Mouse (Mus musculus) midbrain, embryonic 11.5 days (tissue): ENCODE data around the gene Tcf15. TPM values are rescaled to one million over a fixed set of nuclear protein-coding genes. Genes with fewer than 3 reads are reported as not detected.
A peak's percentile ranks its signal among the peaks of the same experiment; 100 is the strongest.

Experiments
- ATAC-seq: fragments of 200-750 bp; cut with Nextera tagmentation; 2 replicates; pipeline ENCODE4 v1.8.0; 2017; ENCODE audit warnings: moderate TSS enrichment, moderate library complexity; ENCODE audit not compliant: low FRiP score
- DNase-seq: peaks from one replicate; pipeline ENCODE4 v3.0.0; 2015; ENCODE audit warnings: low spot score; ENCODE audit errors: missing footprints
- H3K27ac ChIP-seq: fragments of 300-500 bp; sonication (generic); 2 replicates; pipeline ENCODE4 v1.5.1; 2014; ENCODE audit warnings: low read depth, low read length
- H3K27me3 ChIP-seq: fragments of 300-500 bp; sonication (generic); 2 replicates; pipeline ENCODE4 v1.6.1; 2014; ENCODE audit warnings: mild to moderate bottlenecking, low read length, moderate library complexity, mixed read lengths; ENCODE audit not compliant: control insufficient read depth, insufficient read depth
- H3K36me3 ChIP-seq: fragments of 300-500 bp; sonication (generic); 2 replicates; pipeline ENCODE4 v1.6.1; 2014; ENCODE audit warnings: mild to moderate bottlenecking, low read length, moderate library complexity, mixed read lengths; ENCODE audit not compliant: control insufficient read depth, insufficient read depth
- H3K4me1 ChIP-seq: fragments of 300-500 bp; sonication (generic); 2 replicates; pipeline ENCODE4 v1.6.1; 2014; ENCODE audit warnings: low read length; ENCODE audit not compliant: control insufficient read depth, insufficient read depth
- H3K4me2 ChIP-seq: fragments of 300-500 bp; sonication (generic); 2 replicates; pipeline ENCODE4 v1.6.1; 2014; ENCODE audit warnings: mild to moderate bottlenecking, moderate library complexity
- H3K4me3 ChIP-seq: fragments of 300-500 bp; sonication (generic); 2 replicates; pipeline ENCODE4 v1.5.1; 2014; ENCODE audit warnings: low read depth, low read length
- H3K9ac ChIP-seq: fragments of 300-500 bp; sonication (generic); 2 replicates; pipeline ENCODE4 v1.6.1; 2014; ENCODE audit warnings: low read length
- H3K9me3 ChIP-seq: fragments of 300-500 bp; sonication (generic); 2 replicates; pipeline ENCODE4 v1.6.1; 2016; ENCODE audit warnings: low read length; ENCODE audit not compliant: control insufficient read depth
- WGBS: fragments of 180-500 bp; shearing (Covaris S2); extraction: QIAGEN DNeasy Blood & Tissue Kit; methylation state at CpG from one replicate; pipeline ENCODE4 v1.1.7; 2014; 5-methylcytosine and 5-hydroxymethylcytosine counted together
- polyA plus RNA-seq: library from polyadenylated mRNA; unstranded; fragments of >200 nt; fragmentation: Nextera tagmentation; extraction: Ambion mirVana; gene quantifications from 2 replicates; pipeline ENCODE4 v1.2.1, GENCODE M21; 2014

The Tcf15 gene
- polyA plus RNA-seq, 1 experiment from 2014 or later = 3.2 TPM

DNA sequence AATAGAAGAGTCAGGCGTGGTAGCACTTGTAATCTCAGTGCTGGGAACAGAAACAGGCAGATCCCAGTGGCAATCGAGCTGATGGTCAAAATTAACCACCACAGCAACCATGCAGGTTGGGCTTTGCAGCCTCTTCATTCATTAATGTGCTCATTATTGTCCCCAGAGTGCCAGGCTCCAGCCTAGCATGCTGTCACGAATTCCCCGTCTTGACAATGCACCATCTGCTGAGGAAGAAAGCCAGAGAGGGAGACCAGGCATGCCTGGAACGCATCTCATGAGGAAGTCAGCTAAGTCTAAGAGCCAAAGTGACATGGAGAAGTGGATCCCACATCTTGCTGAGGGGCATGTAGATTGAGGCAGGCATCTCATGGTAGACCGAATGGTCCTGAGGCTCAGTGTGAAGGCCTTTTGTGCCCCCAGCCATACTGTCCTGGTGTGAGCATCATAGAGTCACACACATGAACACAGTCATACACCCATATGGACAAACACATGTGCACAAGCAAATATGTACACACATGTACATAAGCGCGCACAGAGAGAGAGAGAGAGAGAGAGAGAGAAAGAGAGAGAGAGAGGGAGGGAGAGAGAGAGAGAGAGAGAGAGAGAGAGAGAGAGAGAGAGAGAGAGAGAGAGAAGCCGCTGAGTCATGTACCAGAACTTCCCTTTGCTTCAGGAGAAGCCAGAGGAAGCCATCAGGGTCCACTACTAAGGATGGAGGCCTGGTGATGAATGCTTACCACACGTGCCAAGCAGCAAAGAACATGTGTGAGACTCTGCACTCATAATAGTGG, 4.0 kb upstream of the Tcf15 start:
- H3K9me3 ChIP-seq = no peaks in the 10 kb centered on the region
- H3K27ac ChIP-seq = no peak overlapping the region
- no peak overlapping the region for H3K4me3 ChIP-seq
- 74% methylated on average over 10 of the region's 10 CpGs for WGBS
- ATAC-seq (no peak), DNase-seq (no peak)
- H3K4me2 ChIP-seq = no peak overlapping the region
- peaks cover 16% of the 10 kb centered on the region for H3K4me1 ChIP-seq
- H3K9ac ChIP-seq = no peak overlapping the region
- peaks cover 41% of the 10 kb centered on the region for H3K27me3 ChIP-seq
- no peaks in the 10 kb centered on the region for H3K36me3 ChIP-seq

DNA sequence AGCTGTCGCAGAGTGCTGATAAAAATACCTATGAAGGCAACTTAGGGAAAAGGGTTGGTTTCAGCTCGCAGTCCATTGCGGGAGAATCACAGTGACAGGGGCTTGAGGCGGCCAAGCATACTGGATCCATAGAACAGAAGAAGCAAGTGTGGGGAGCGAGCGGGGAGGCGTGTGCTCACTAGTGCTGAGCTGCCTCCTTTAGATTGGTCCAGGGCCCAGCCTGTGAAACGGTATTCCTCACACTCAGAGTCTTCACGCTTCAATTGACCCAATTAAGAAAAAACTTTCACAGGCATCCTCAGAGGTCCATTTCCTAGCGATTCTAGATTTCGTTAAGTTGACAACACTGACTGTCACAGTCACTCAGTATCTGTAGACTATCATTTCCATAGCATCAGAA, 2.4 kb upstream of the Tcf15 start:
- Histone ChIP-seq H3K27me3 (peaks cover 52% of the 10 kb centered on the region), H3K9me3 (no peaks in the 10 kb centered on the region), H3K27ac (no peak overlapping the region), H3K4me2 (no peak overlapping the region), H3K4me1 (peaks cover 16% of the 10 kb centered on the region), H3K9ac (no peak overlapping the region), H3K36me3 (no peaks in the 10 kb centered on the region), H3K4me3 (no peak overlapping the region)
- 38% methylated on average over 11 of the region's 11 CpGs for WGBS
- ATAC-seq = no peak
- DNase-seq = no peak

DNA sequence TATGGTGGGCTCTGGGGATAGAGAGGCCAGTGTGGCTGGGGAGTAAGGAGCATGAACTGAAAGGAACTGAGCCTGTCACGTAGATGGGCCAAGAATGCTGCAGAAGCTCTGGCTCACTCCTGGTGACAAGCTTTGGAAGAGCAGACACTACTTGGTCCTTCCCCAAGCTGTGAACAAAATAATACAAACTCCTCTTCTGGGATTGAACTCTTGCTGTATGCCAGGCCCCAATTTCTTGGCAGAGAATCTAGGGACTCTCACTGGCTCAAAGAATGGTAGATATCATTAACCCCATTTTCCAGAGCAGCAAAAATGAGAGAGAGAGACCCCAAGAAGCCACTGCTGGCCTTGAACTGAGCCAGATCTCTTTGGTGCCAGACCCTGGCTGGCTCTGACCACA, 1.9 kb upstream of the Tcf15 start:
- H3K4me2 ChIP-seq = peak overlapping the region; percentile 68
- H3K9ac ChIP-seq = no peak overlapping the region
- no peaks in the 10 kb centered on the region for H3K9me3 ChIP-seq
- 39% methylated on average over 1 of the region's 1 CpGs for WGBS
- peak overlapping the region; percentile 24; the same call in 1 of the 2 replicates for H3K4me3 ChIP-seq
- no peak for DNase-seq
- peaks cover 16% of the 10 kb centered on the region for H3K4me1 ChIP-seq
- no peak for ATAC-seq
- no peak overlapping the region for H3K27ac ChIP-seq
- peaks cover 52% of the 10 kb centered on the region for H3K27me3 ChIP-seq
- no peaks in the 10 kb centered on the region for H3K36me3 ChIP-seq

GRCm38 (mm10) chr2:152142046-152142445, 1.3 kb upstream of the Tcf15 start:
- Histone ChIP-seq H3K27me3 (peaks cover 54% of the 10 kb centered on the region), H3K9me3 (no peaks in the 10 kb centered on the region), H3K4me1 (peaks cover 16% of the 10 kb centered on the region), H3K36me3 (no peaks in the 10 kb centered on the region), H3K27ac (no peak overlapping the region; the same call in 1 of the 2 replicates), H3K4me3 (peak overlapping the region; percentile 24), H3K9ac (0 out of 2 replicates have a peak overlapping the region, but pooled peaks have one; percentile 31), H3K4me2 (peak overlapping the region; percentile 68)
- DNase-seq (peak; percentile 95), ATAC-seq (peak; percentile 76)
- WGBS = 0% methylated on average over 13 of the region's 13 CpGs

- H3K36me3 ChIP-seq = no peaks in the 10 kb centered on the region
- H3K4me2 ChIP-seq = peak overlapping the region; percentile 68; the same call in 1 of the 2 replicates
- DNase-seq (no peak), ATAC-seq (peak; percentile 29; the same call in 1 of the 2 replicates)
- no peak overlapping the region; the same call in 1 of the 2 replicates for H3K4me3 ChIP-seq
- H3K4me1 ChIP-seq = peaks cover 16% of the 10 kb centered on the region
- no peak overlapping the region for H3K9ac ChIP-seq
- no peak overlapping the region for H3K27ac ChIP-seq
- 5% methylated on average over 10 of the region's 11 CpGs for WGBS
- H3K9me3 ChIP-seq = no peaks in the 10 kb centered on the region
- peaks cover 54% of the 10 kb centered on the region for H3K27me3 ChIP-seq
Measured at GRCm38 (mm10) chr2:152142571-152142970, 790 bp upstream of the Tcf15 start.

DNA sequence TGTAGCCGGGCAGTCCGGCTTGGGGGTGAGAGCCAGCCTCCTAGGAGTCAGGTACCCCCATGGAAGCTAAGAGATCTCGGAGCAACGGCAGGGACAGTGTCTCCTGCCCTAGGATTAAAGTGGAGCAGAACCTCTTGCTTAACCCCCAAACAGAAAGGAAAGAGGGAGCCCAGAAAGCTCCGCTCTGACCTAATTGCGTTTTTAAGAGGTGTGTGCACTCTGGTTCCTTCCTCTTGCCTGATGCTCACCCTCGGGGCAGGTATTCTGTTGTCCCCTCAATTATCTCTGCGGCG, 743 bp downstream of the Tcf15 start:
- peak overlapping the region; percentile 41 for H3K4me3 ChIP-seq
- no peaks in the 10 kb centered on the region for H3K36me3 ChIP-seq
- H3K4me2 ChIP-seq = peak overlapping the region; percentile 68
- peaks cover 16% of the 10 kb centered on the region for H3K4me1 ChIP-seq
- peaks cover 54% of the 10 kb centered on the region for H3K27me3 ChIP-seq
- no peak overlapping the region for H3K9ac ChIP-seq
- ATAC-seq (no peak), DNase-seq (peak; percentile 90)
- no peaks in the 10 kb centered on the region for H3K9me3 ChIP-seq
- no peak overlapping the region for H3K27ac ChIP-seq
- 20% methylated on average over 9 of the region's 9 CpGs for WGBS

GRCm38 (mm10) chr2:152144501-152144900, 1.1 kb downstream of the Tcf15 start:
- H3K27ac ChIP-seq = no peak overlapping the region
- H3K27me3 ChIP-seq = peaks cover 54% of the 10 kb centered on the region
- peaks cover 16% of the 10 kb centered on the region for H3K4me1 ChIP-seq
- no peak for DNase-seq
- 67% methylated on average over 5 of the region's 5 CpGs for WGBS
- no peaks in the 10 kb centered on the region for H3K9me3 ChIP-seq
- no peaks in the 10 kb centered on the region for H3K36me3 ChIP-seq
- no peak for ATAC-seq
- H3K9ac ChIP-seq = no peak overlapping the region
- no peak overlapping the region for H3K4me2 ChIP-seq
- H3K4me3 ChIP-seq = no peak overlapping the region

- peaks cover 49% of the 10 kb centered on the region for H3K27me3 ChIP-seq
- no peak overlapping the region for H3K27ac ChIP-seq
- 70% methylated on average over 2 of the region's 2 CpGs for WGBS
- ATAC-seq (no peak), DNase-seq (no peak)
- peaks cover 19% of the 10 kb centered on the region for H3K4me1 ChIP-seq
- no peak overlapping the region for H3K4me2 ChIP-seq
- no peaks in the 10 kb centered on the region for H3K9me3 ChIP-seq
- no peaks in the 10 kb centered on the region for H3K36me3 ChIP-seq
- H3K9ac ChIP-seq = no peak overlapping the region
- no peak overlapping the region for H3K4me3 ChIP-seq
Measured at GRCm38 (mm10) chr2:152145711-152146110, 2.4 kb downstream of the Tcf15 start.

- ATAC-seq = no peak
- H3K4me3 ChIP-seq = no peak overlapping the region
- no peak overlapping the region for H3K4me2 ChIP-seq
- H3K27me3 ChIP-seq = peaks cover 37% of the 10 kb centered on the region
- 65% methylated on average over 3 of the region's 3 CpGs for WGBS
- no peak for DNase-seq
- H3K4me1 ChIP-seq = peaks cover 19% of the 10 kb centered on the region
- H3K36me3 ChIP-seq = no peaks in the 10 kb centered on the region
- H3K9ac ChIP-seq = no peak overlapping the region
- H3K9me3 ChIP-seq = no peaks in the 10 kb centered on the region
- H3K27ac ChIP-seq = no peak overlapping the region
Measured at GRCm38 (mm10) chr2:152147079-152147478, 3.7 kb downstream of the Tcf15 start.
